Mouse (Mus musculus) ovary, postnatal 10 days (tissue): Measurements from ENCODE around the gene Rbm8a.

Experiments used
- DNase-seq: peaks from one replicate; pipeline ENCODE4 v3.0.0; 2022; ENCODE audit warnings: low spot score

The Rbm8a gene

DNA sequence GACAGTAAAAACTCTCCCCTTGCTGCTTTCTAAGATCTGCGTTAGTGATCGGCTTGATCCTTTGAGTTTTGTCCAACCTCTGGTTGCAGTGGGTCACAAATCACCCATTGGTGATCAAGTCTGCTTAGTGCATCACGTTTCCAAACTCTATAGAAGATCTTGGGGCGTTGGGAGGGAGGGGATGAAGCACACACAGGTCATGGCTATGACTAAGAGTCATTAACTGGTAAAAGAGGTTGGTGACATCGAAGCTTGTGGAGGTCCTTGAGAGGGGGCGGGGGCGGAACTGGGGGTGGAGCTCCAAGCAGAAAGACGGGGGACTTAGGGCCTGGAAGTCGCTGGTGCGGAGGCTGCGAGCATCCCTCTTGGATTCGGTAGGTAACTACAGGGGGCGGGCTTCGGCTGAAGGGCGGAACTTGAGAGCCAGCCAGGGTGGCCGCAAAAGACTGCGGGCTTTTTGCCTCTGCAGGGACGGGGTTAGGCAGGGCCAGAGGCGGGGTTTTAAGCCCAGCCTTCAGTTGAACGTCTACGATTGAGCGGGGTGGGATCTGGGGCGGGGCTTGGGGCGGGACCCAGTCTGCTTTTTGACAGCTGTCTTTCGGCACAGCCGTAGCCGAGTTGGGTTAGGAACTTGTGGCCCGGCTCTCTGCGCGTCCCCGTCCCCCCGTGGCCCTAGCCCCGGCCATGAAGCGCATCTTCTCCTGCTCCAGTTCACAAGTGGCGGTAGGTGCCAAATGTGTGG, 40.2 kb downstream of the Rbm8a start, which contains the start of gene Ankrd35:
Gene Ankrd35 (plus strand): TSS at position 405 of the 742 bp plus-strand sequence.
- DNase-seq = peak; percentile 39

DNA sequence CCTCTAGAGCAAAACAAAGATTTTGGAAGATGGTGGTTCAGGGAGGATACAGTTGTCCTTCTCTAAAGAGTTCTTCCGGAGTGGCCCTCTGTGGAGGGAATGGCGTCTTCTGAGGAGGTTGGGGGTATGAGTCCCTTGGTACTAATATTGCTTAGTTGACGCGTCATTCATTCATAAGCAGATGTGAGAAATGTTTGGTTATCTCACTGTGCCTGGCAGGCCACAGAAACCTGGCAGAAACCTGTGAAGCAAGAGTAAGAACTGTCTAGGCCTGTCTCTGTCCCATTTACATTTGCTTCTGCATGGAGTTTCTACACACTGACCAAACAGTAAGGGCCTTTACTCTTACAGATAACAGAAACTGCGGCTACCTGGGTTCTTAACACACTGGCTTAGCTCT, 41.8 kb downstream of the Rbm8a start:
- no peak for DNase-seq

DNA sequence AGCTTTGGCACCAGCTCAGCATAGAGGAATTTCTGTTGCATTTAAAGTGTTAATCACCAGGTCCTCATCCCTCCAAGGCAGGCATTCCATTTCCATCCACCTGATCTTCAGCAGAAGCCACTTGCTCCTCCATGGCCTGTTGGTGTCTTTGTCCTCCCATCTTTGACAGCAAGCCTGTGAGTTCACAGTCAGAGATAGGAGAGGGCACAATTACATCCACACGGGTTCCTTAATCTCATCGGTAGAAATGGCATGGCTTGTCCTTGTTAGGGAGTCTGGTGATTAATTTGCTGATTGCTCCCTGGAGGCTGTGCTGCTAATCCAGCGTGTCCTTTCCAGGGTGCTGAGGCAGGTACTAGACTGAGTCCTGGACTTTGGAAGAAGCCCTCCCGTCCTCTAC, 43.8 kb downstream of the Rbm8a start:
- DNase-seq = no peak

DNA sequence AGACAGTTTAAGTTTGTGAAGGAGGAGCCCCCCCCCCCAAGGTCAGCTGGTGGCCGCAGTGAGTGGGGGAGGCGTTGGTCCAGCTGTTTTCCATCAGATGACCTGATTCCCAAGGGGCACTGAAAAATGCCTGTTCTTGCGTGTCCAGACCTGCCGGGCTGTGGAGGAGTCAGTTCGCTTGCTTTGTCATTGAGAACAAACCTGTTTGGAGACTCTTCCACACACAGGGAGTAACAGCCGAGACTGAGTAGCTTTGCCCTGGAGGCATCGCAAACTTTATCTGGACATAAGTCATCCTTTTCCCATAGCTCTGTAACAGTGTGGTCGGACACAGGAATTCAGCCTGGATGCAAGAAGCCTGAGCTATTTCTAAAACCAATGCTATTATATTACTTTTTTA, 44.7 kb downstream of the Rbm8a start:
- no peak for DNase-seq

DNA sequence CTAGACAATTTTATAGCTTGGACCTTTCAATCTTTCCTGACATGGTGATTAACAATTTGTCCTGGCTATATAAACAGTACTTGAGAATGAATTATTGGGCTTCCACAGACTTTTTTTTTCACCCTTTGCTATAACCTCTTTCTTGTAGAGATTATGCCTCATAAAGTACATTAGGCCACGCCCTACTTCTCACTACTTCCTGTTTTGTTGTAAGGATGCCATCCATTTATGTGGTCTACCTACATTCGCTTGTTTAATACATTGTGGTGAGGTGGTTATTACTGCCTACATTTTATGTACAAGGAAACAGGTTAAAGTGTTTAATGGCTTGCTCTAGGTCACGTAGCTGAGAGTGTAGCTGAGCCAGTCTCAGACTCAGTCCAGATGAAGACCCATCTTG, 45.4 kb downstream of the Rbm8a start:
- DNase-seq = no peak

DNA sequence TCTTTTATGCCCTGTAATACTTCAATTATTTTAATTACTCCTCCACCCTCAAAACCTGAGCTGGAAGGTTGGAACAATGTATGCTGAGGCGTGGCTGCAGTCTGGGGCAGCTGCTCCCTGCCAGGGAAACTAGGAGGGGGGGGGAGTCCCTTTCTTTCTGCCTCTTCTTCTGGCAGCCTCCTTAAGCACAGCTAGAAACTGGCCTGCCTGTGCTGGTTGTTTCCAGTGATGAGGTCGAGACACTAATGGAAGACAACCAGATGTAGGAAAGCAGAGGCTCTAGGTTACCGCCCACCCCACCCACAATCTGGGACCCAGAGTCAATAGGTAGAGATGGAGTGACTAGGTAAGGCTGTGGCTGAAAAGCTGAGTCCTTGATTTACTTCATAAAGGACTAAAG, 46.0 kb downstream of the Rbm8a start:
- DNase-seq = no peak

DNA sequence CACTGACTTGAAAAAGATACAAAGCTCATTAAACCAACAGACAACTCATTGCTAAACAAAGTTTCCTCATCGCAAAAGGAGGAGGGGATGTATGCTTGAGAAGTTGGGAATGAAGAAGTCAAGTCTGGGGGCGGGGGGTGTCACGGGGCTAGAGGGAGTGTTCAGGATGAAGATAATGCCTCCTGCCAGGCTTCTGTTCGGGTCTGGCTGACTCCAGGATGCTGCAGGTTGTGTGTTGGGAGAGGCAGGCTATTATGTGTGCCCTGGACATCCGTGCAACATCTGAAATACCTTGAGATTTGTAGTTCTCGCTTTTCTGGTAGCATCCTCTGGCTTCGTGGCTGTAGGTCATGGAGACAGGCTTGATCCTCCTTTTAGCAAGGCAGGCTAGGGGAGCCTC, 48.7 kb downstream of the Rbm8a start:
- no peak for DNase-seq

DNA sequence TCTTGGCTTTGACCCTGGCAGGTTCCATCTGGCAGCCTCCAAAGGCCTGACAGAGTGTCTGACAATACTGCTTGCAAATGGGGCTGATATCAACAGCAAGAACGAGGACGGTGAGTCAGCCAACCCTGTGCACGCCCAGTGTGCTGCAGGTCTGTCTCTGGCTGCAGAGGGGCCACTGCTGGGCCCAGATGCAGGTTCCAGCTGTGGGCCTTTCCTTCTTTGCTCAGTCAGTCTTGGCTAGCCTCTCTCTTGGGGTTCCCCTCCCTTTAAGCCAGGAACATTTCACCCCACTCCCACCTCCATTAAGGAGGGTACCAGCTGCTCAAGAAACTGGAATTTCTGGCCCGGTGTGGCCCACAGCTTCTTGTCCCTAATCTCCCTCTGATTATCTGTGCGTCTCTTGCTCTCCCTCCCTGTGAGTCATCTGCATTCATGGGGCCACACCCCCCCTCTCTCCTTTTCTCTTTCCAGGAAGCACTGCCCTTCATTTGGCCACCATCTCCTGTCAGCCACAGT, 49.5 kb downstream of the Rbm8a start:
- DNase-seq = no peak

DNA sequence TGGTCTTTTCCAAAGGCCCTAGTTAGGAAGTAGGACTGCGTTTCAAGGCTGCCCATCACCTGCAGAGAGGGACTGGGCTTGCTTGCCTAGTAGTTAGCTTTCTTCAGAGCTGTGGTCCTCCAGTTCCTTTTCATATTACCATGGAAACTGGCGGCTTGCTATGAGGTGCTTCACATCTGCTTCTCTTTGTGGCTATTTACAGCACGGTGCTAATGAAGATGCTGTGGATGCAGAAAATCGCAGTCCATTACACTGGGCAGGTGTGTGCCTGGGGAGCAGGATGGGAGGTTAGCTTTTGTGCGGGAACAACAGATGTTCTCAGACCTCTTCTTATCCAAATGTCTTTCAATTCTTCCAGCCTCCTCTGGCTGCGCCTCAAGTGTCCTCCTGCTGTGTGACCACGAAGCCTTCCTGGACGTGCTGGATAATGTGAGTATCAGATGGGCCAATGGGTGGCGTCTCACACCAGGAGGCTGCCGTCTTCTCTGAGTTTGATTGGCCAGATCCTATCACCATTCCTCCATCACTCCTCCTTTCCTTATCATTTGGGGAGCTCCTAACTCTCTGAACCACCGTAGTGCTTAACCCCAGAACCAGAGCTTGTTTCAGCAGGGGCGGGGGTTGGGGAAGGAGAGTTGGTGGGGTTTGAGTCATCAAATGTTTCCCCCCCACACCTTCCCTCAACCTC, 50.7 kb downstream of the Rbm8a start:
- DNase-seq = no peak
